Mouse (Mus musculus) right cerebral cortex, postnatal 10 days (tissue): ENCODE results near the gene Ticam1.

Experiments
- DNase-seq, 2 experiments: peaks; one replicate each; pipeline ENCODE4 v3.0.0; 2021; ENCODE audit warnings: low spot score in 2 of 2

The Ticam1 gene

GRCm38 (mm10) chr17:56276643-56277566, at the start of gene Ticam1:
Ticam1 (minus strand) TSS chr17:56276786.
- DNase-seq: peak; percentile 83 to 90

- peak; percentile 99 to 100 for DNase-seq
Measured at GRCm38 (mm10) chr17:56325450-56326152, 49.0 kb upstream of the Ticam1 start, which contains the start of gene Kdm4b. Kdm4b (plus strand) TSS chr17:56326062.

GRCm38 (mm10) chr17:56324419-56324818, 47.8 kb upstream of the Ticam1 start:
- DNase-seq: no peak

GRCm38 (mm10) chr17:56309191-56309945, 32.8 kb upstream of the Ticam1 start:
- no peak for DNase-seq

GRCm38 (mm10) chr17:56308088-56308487, 31.5 kb upstream of the Ticam1 start:
- no peak for DNase-seq

- DNase-seq: no peak
Measured at GRCm38 (mm10) chr17:56305826-56306225, 29.2 kb upstream of the Ticam1 start.

- no peak for DNase-seq
Measured at GRCm38 (mm10) chr17:56305156-56305555, 28.6 kb upstream of the Ticam1 start.

GRCm38 (mm10) chr17:56304718-56305117, 28.1 kb upstream of the Ticam1 start:
- no peak for DNase-seq

- DNase-seq: peak; percentile 96 to 97
Measured at GRCm38 (mm10) chr17:56303847-56304586, 27.4 kb upstream of the Ticam1 start.

- DNase-seq: peak; percentile 65 to 68
Measured at GRCm38 (mm10) chr17:56303160-56303846, 26.7 kb upstream of the Ticam1 start, which contains the start of gene Uhrf1. Uhrf1 (plus strand) TSS chr17:56303321.

GRCm38 (mm10) chr17:56302363-56302996, 25.9 kb upstream of the Ticam1 start:
- DNase-seq: no peak

- DNase-seq: no peak
Measured at GRCm38 (mm10) chr17:56300186-56300585, 23.6 kb upstream of the Ticam1 start, which contains the start of gene Arrdc5. Arrdc5 (minus strand) TSS chr17:56300286.

GRCm38 (mm10) chr17:56298238-56298637, 21.7 kb upstream of the Ticam1 start:
- DNase-seq: no peak

- no peak for DNase-seq
Measured at GRCm38 (mm10) chr17:56296201-56296600, 19.6 kb upstream of the Ticam1 start.

GRCm38 (mm10) chr17:56294241-56294640, 17.7 kb upstream of the Ticam1 start:
- no peak for DNase-seq

GRCm38 (mm10) chr17:56293291-56293690, 16.7 kb upstream of the Ticam1 start:
- DNase-seq: no peak

GRCm38 (mm10) chr17:56292531-56293222, 16.1 kb upstream of the Ticam1 start, which contains the start of gene Plin3:
Plin3 (minus strand) TSS chr17:56292873.
- no peak for DNase-seq

GRCm38 (mm10) chr17:56291826-56292475, 15.4 kb upstream of the Ticam1 start:
- DNase-seq: no peak

- peak; percentile 78 to 86 for DNase-seq
Measured at GRCm38 (mm10) chr17:56291171-56291511, 14.6 kb upstream of the Ticam1 start.
